Mouse (Mus musculus) ES-Bruce4 (cell line): Measurements from ENCODE around the gene Sft2d2. TPM values are rescaled to one million over a fixed set of nuclear protein-coding genes. Genes with fewer than 3 reads are reported as not detected.
A peak's percentile ranks its signal among the peaks of the same experiment; 100 is the strongest.

Experiments
- H3K27ac ChIP-seq: 2 replicates; pipeline ENCODE4 v1.5.1; 2012; ENCODE audit warnings: low read length, inconsistent platforms; ENCODE audit not compliant: insufficient read depth
- H3K27me3 ChIP-seq: 2 replicates; pipeline ENCODE4 v1.6.1; 2012; ENCODE audit warnings: mild to moderate bottlenecking, low read length, inconsistent platforms; ENCODE audit not compliant: control insufficient read depth, poor library complexity, insufficient read depth, severe bottlenecking
- H3K36me3 ChIP-seq: 2 replicates; pipeline ENCODE4 v1.6.1; 2012; ENCODE audit warnings: inconsistent platforms, mild to moderate bottlenecking, low read length, moderate library complexity; ENCODE audit not compliant: control insufficient read depth, poor library complexity, insufficient read depth, severe bottlenecking
- H3K4me1 ChIP-seq: one replicate; pipeline ENCODE4 v1.8.1; 2011; ENCODE audit warnings: low read length; ENCODE audit not compliant: control insufficient read depth, insufficient read depth
- H3K4me3 ChIP-seq: 2 replicates; pipeline ENCODE4 v1.5.1; 2011; ENCODE audit warnings: low read depth, mild to moderate bottlenecking, low read length
- H3K9ac ChIP-seq: 2 replicates; pipeline ENCODE4 v1.6.1; 2012; ENCODE audit warnings: low read depth, mild to moderate bottlenecking, inconsistent platforms; ENCODE audit not compliant: poor library complexity, severe bottlenecking
- H3K9me3 ChIP-seq: replicated peaks from 2 replicates; pipeline ENCODE4 v1.6.1; 2012; ENCODE audit warnings: mild to moderate bottlenecking, low read length, inconsistent platforms; ENCODE audit not compliant: control insufficient read depth, poor library complexity, insufficient read depth, severe bottlenecking
- CTCF ChIP-seq: IDR thresholded peaks from one replicate; pipeline ENCODE4 v1.8.1; 2011; ENCODE audit warnings: low read depth, low read length
- EP300 ChIP-seq: IDR thresholded peaks from 2 replicates; pipeline ENCODE4 v1.6.1; 2011; ENCODE audit warnings: low read depth, low read length; ENCODE audit not compliant: insufficient read depth
- POLR2A ChIP-seq: IDR thresholded peaks from one replicate; pipeline ENCODE4 v1.8.1; 2011; ENCODE audit warnings: low read length; ENCODE audit not compliant: insufficient read depth
- polyA plus RNA-seq: library from polyadenylated mRNA; stranded (reverse); fragments of >200 nt; gene quantifications from 2 replicates; pipeline ENCODE4 v1.2.4, GENCODE M21; 2011; ENCODE audit warnings: low read depth; ENCODE audit not compliant: missing spikeins, insufficient read depth, insufficient read length

Gene Sft2d2
- polyA plus RNA-seq, result 29.9 and 32.5 TPM in 2 replicates

DNA sequence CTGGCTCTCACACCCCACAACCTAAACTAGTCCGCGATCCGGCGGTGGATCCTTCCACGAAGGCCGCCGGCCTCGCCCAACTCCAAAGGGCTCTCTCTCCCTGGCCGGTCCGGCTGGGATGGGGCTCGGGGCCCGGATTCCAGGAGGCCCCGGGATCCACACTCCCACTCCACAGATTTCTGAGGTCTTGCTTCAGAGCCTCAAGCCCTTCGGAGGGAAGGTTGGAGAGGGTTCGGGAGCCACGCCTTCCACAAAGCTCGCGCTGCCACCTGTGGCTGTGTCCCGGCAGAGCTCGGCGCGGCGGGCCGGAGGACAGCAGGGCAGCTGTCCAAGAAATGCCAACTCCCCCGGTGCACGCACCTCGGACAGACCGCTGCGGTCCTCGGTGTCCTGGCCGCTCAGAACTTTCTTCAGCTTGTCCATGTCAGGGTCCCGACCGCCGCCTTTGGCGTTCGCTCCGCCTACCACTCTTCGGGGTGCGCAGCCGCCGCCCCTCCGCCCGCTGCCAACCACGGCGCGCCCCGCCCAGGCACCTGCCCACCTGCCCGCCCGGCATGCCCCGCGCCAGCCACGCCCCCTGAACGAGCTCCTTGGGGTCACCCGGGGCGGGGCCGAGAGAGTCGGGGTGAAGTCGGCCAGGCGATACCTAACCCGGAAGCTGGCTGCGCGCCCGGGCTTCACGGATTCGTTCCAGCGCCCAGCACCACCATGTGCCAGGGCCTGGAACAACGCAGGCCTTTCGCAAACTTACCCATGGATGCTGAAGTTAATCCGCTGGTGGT, at the start of gene Sft2d2:
TSS of gene Sft2d2 (minus strand) at position 559 of the 782 bp plus-strand sequence.
- H3K27me3 ChIP-seq, result no peaks in the 10 kb centered on the region
- H3K36me3 ChIP-seq, result no peaks in the 10 kb centered on the region
- peaks cover 3% of the 10 kb centered on the region for H3K4me1 ChIP-seq
- no peak for TF ChIP-seq POLR2A
- no peak for TF ChIP-seq CTCF
- TF ChIP-seq EP300, result 0 out of 2 replicates have a peak, but pooled peaks have one; percentile 23
- H3K27ac ChIP-seq, result 0 out of 2 replicates have a peak within 1 kb of the TSS, but pooled peaks have one; percentile 24
- H3K4me3 ChIP-seq, result peak within 1 kb of the TSS; percentile 85
- H3K9me3 ChIP-seq, result no peaks in the 10 kb centered on the region
- H3K9ac ChIP-seq, result peak within 1 kb of the TSS; percentile 80

DNA sequence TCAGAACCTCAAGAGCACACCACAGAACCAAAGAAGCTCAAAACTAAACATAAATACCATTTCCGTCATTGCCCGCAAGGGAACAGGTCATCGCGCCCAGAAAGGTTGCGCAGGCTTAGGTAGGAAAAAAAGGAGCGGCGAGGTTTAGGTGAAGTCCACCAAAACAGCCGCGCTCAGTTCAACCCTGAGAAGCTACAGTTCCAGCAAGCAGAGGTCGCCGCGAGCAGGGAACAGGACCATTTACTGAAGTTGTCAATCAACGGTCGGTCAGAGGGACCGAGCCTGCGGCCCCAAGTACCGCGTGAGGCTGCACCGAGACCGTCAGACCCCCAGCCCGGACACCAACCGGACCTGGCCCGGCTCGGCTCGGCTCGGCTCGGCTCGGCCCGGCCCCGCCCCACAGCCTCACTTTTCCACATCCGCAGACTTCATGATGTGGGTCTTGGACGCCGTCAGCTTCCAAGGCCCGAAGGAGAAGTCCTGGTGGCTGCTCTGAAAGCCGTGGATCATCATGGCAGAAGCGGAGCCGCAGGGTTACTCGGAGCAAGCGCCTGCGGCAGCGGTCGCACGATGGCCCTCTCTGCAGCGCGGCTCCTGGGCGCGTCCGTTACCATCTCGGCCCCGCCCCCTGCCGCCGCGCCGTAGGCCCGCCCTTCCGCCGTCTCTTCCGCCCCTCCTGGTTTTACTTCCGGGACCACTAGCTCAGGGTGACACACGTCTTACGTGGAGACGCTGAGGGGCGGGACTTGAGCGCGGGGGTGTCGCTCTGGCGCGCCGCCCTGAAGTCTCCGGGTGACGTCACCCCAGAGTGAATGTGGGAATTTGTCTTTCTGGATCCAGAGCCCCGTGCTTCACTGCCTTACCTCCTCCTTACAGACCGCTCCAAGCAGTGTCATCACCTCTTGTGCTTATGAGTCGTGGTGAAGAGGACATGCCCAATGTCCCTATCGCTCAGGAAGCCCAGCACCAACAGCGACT, 42.4 kb upstream of the Sft2d2 start, which contains the start of gene Tiprl:
TSS of gene Tiprl (minus strand) at position 676 of the 978 bp plus-strand sequence.
- Histone ChIP-seq H3K9ac (peak within 1 kb of the TSS; percentile 80), H3K9me3 (no peaks in the 10 kb centered on the region), H3K27ac (peak within 1 kb of the TSS; percentile 73), H3K36me3 (no peaks in the 10 kb centered on the region), H3K4me3 (peak within 1 kb of the TSS; percentile 97), H3K4me1 (no peaks in the 10 kb centered on the region), H3K27me3 (no peaks in the 10 kb centered on the region)
- TF ChIP-seq CTCF, result no peak
- peak; percentile 69 for TF ChIP-seq POLR2A
- TF ChIP-seq EP300, result 0 out of 2 replicates have a peak, but pooled peaks have one; percentile 4

DNA sequence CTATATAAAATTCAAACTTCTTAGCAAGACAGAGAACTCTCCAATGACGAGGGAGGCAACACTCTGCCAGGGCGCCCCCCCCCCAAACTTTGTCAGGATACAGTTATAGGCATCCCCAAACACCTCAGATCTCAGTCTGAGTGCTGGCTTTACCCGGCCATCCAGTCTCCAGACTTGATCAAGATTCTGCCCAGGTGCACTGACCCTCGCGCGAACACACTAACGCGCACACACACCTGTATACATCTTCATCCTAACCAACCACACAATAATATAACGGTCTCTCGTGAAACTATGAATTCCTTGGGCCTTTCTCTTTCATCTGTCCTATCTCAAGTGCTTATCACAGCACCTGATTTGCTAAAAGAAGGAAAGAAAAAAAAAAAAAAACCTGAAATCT, 41.6 kb upstream of the Sft2d2 start:
- Histone ChIP-seq H3K36me3 (no peaks in the 10 kb centered on the region; the same call in 1 of the 2 replicates), H3K27me3 (no peaks in the 10 kb centered on the region), H3K9me3 (no peaks in the 10 kb centered on the region), H3K4me1 (no peaks in the 10 kb centered on the region), H3K9ac (peak overlapping the region; percentile 80), H3K4me3 (peak overlapping the region; percentile 92), H3K27ac (no peak overlapping the region)
- no peak for TF ChIP-seq CTCF

DNA sequence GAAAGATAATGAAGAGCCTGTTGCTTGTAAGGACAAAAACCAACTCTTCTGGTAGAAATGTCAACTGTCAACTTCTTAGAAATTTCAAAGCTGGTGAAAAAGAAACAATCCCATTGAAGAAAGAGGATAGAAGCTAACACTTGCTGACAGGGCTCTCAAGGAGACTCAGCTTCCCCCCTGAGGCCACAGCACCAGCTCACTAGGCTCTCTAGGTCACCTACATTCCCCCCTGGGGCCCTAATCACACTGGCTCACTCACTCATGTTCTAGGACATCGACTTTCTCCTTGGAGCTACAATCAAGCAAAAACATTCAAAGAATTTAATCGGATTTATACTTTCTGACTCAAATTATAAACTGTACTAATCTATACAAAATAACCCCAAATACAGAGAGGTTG, 39.6 kb upstream of the Sft2d2 start:
- Histone ChIP-seq H3K36me3 (no peaks in the 10 kb centered on the region; the same call in 1 of the 2 replicates), H3K27me3 (no peaks in the 10 kb centered on the region), H3K9ac (no peak overlapping the region), H3K4me3 (no peak overlapping the region), H3K9me3 (no peaks in the 10 kb centered on the region), H3K4me1 (no peaks in the 10 kb centered on the region), H3K27ac (no peak overlapping the region)
- no peak for TF ChIP-seq CTCF
- TF ChIP-seq POLR2A, result no peak
- TF ChIP-seq EP300, result no peak

DNA sequence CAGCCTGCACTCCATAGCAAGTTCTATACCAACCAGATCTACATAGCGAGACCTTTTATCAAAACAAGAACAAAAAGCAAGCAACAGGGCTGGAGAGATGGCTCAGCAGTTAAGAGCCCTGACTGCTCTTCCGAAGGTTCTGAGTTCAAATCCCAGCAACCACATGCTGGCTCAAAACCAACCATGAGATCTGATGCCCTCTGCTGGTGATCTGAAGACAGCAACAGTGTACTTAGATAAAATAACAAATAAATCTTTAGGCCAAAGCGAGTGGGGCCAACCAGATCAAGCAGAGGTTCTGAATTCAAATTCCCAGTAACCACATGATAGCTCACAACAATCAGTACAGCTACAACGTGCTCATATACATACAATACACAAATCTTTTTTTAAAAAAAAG, 36.5 kb upstream of the Sft2d2 start:
- no peaks in the 10 kb centered on the region for H3K27me3 ChIP-seq
- H3K36me3 ChIP-seq, result peaks cover 12% of the 10 kb centered on the region
- H3K4me1 ChIP-seq, result no peaks in the 10 kb centered on the region
- peaks cover 8% of the 10 kb centered on the region for H3K9me3 ChIP-seq
- no peak overlapping the region for H3K9ac ChIP-seq
- no peak for TF ChIP-seq CTCF
- TF ChIP-seq EP300, result no peak
- no peak for TF ChIP-seq POLR2A
- H3K27ac ChIP-seq, result no peak overlapping the region
- no peak overlapping the region for H3K4me3 ChIP-seq
